Mouse (Mus musculus): ENCODE measurements at regions not wholly inside any gene's neighbourhood (a gene's known extent, or its start where the extent isn't known, plus 50 kb on each side); places are given as distances from the start of the nearest gene placed in this dataset.
A peak's percentile ranks its signal among the peaks of the same experiment; 100 is the strongest.

GRCm38 (mm10) chr14:24617393-24617861 is 130.5 kb downstream of the Rps24 start:
- 35% methylated on average over 10 of the region's 10 CpGs for WGBS
- DNase-seq (ENCODE audit: low spot score) (peak; percentile 85), ATAC-seq (ENCODE audit: low FRiP score) (peak; percentile 89)
- Histone ChIP-seq H3K36me3 (ENCODE audit: control insufficient read depth, insufficient read depth, low read length) (no peaks in the 10 kb centered on the region), H3K27ac (ENCODE audit: low read depth, low read length) (peak overlapping the region; percentile 99), H3K9ac (ENCODE audit: low read depth, low read length) (peak overlapping the region; percentile 53), H3K4me2 (replicated peaks; ENCODE audit: low read depth, low read length) (no peak overlapping the region), H3K9me3 (ENCODE audit: control insufficient read depth, low read length) (no peaks in the 10 kb centered on the region), H3K4me1 (replicated peaks; ENCODE audit: control insufficient read depth, insufficient read depth, low read length) (peaks cover 16% of the 10 kb centered on the region), H3K27me3 (ENCODE audit: control insufficient read depth, insufficient read depth, low read length) (no peaks in the 10 kb centered on the region), H3K4me3 (ENCODE audit: low read depth, low read length) (no peak overlapping the region)

- WGBS, result 33% methylated on average over 15 of the region's 16 CpGs
- Histone ChIP-seq H3K9ac (ENCODE audit: low read depth, low read length) (peak overlapping the region; percentile 53), H3K4me1 (replicated peaks; ENCODE audit: control insufficient read depth, insufficient read depth, low read length) (peaks cover 16% of the 10 kb centered on the region), H3K9me3 (ENCODE audit: control insufficient read depth, low read length) (no peaks in the 10 kb centered on the region), H3K27me3 (ENCODE audit: control insufficient read depth, insufficient read depth, low read length) (no peaks in the 10 kb centered on the region), H3K4me3 (ENCODE audit: low read depth, low read length) (no peak overlapping the region), H3K36me3 (ENCODE audit: control insufficient read depth, insufficient read depth, low read length) (no peaks in the 10 kb centered on the region), H3K4me2 (replicated peaks; ENCODE audit: low read depth, low read length) (0 out of 2 replicates have a peak overlapping the region, but pooled peaks have one; percentile 20), H3K27ac (ENCODE audit: low read depth, low read length) (peak overlapping the region; percentile 99)
- ATAC-seq (ENCODE audit: low FRiP score) (peak; percentile 58), DNase-seq (ENCODE audit: low spot score) (peak; percentile 61)
Observed at GRCm38 (mm10) chr14:24618226-24619038, 131.5 kb downstream of the Rps24 start.

GRCm38 (mm10) chr14:24631994-24632393 is 145.1 kb downstream of the Rps24 start:
- Histone ChIP-seq H3K4me2 (replicated peaks; ENCODE audit: low read depth, low read length) (no peak overlapping the region), H3K9me3 (ENCODE audit: control insufficient read depth, low read length) (no peaks in the 10 kb centered on the region), H3K36me3 (ENCODE audit: control insufficient read depth, insufficient read depth, low read length) (no peaks in the 10 kb centered on the region), H3K27me3 (ENCODE audit: control insufficient read depth, insufficient read depth, low read length) (no peaks in the 10 kb centered on the region), H3K4me3 (ENCODE audit: low read depth, low read length) (no peak overlapping the region), H3K4me1 (replicated peaks; ENCODE audit: control insufficient read depth, insufficient read depth, low read length) (no peaks in the 10 kb centered on the region), H3K9ac (ENCODE audit: low read depth, low read length) (no peak overlapping the region), H3K27ac (ENCODE audit: low read depth, low read length) (no peak overlapping the region)
- 95% methylated on average over 1 of the region's 1 CpGs for WGBS
- DNase-seq (ENCODE audit: low spot score) (no peak), ATAC-seq (ENCODE audit: low FRiP score) (no peak)

GRCm38 (mm10) chr14:24641853-24642252 is 154.9 kb downstream of the Rps24 start:
- Histone ChIP-seq H3K4me3 (ENCODE audit: low read depth, low read length) (no peak overlapping the region), H3K27ac (ENCODE audit: low read depth, low read length) (no peak overlapping the region), H3K9me3 (ENCODE audit: control insufficient read depth, low read length) (no peaks in the 10 kb centered on the region), H3K9ac (ENCODE audit: low read depth, low read length) (no peak overlapping the region), H3K36me3 (ENCODE audit: control insufficient read depth, insufficient read depth, low read length) (no peaks in the 10 kb centered on the region), H3K4me1 (replicated peaks; ENCODE audit: control insufficient read depth, insufficient read depth, low read length) (0 out of 2 replicates have a peak, but pooled peaks cover 5% of the 10 kb centered on the region), H3K4me2 (replicated peaks; ENCODE audit: low read depth, low read length) (no peak overlapping the region), H3K27me3 (ENCODE audit: control insufficient read depth, insufficient read depth, low read length) (no peaks in the 10 kb centered on the region)
- no peak for DNase-seq (ENCODE audit: low spot score)
- WGBS, result 57% methylated on average over 5 of the region's 5 CpGs
- no peak for ATAC-seq (ENCODE audit: low FRiP score)

GRCm38 (mm10) chr14:24644117-24644808 is 157.3 kb downstream of the Rps24 start:
- DNase-seq (ENCODE audit: low spot score), result peak; percentile 35
- ATAC-seq (ENCODE audit: low FRiP score), result peak; percentile 75

GRCm38 (mm10) chr14:24646239-24646848 is 159.4 kb downstream of the Rps24 start:
- no peak overlapping the region for H3K4me2 ChIP-seq (replicated peaks; ENCODE audit: low read depth, low read length)
- no peak overlapping the region for H3K27ac ChIP-seq (ENCODE audit: low read depth, low read length)
- H3K27me3 ChIP-seq (ENCODE audit: control insufficient read depth, insufficient read depth, low read length), result no peaks in the 10 kb centered on the region
- H3K4me1 ChIP-seq (replicated peaks; ENCODE audit: control insufficient read depth, insufficient read depth, low read length), result 0 out of 2 replicates have a peak, but pooled peaks cover 5% of the 10 kb centered on the region
- no peak for DNase-seq (ENCODE audit: low spot score)
- no peak for ATAC-seq (ENCODE audit: low FRiP score)
- WGBS, result 93% methylated on average over 6 of the region's 6 CpGs
- H3K9me3 ChIP-seq (ENCODE audit: control insufficient read depth, low read length), result no peaks in the 10 kb centered on the region
- H3K36me3 ChIP-seq (ENCODE audit: control insufficient read depth, insufficient read depth, low read length), result no peaks in the 10 kb centered on the region
- H3K9ac ChIP-seq (ENCODE audit: low read depth, low read length), result no peak overlapping the region
- H3K4me3 ChIP-seq (ENCODE audit: low read depth, low read length), result no peak overlapping the region

More at GRCm38 (mm10) chr14:24644117-24644808, 157.3 kb downstream of the Rps24 start:
- no peak overlapping the region for H3K4me2 ChIP-seq (replicated peaks; ENCODE audit: low read depth, low read length)
- no peaks in the 10 kb centered on the region for H3K36me3 ChIP-seq (ENCODE audit: control insufficient read depth, insufficient read depth, low read length)
- no peaks in the 10 kb centered on the region for H3K27me3 ChIP-seq (ENCODE audit: control insufficient read depth, insufficient read depth, low read length)
- peak overlapping the region; percentile 58 for H3K27ac ChIP-seq (ENCODE audit: low read depth, low read length)
- 24% methylated on average over 6 of the region's 6 CpGs for WGBS
- 0 out of 2 replicates have a peak, but pooled peaks cover 5% of the 10 kb centered on the region for H3K4me1 ChIP-seq (replicated peaks; ENCODE audit: control insufficient read depth, insufficient read depth, low read length)
- no peak overlapping the region for H3K9ac ChIP-seq (ENCODE audit: low read depth, low read length)
- H3K9me3 ChIP-seq (ENCODE audit: control insufficient read depth, low read length), result no peaks in the 10 kb centered on the region
- H3K4me3 ChIP-seq (ENCODE audit: low read depth, low read length), result no peak overlapping the region

- Histone ChIP-seq H3K27me3 (ENCODE audit: control insufficient read depth, insufficient read depth, low read length) (no peaks in the 10 kb centered on the region), H3K4me3 (ENCODE audit: low read depth, low read length) (no peak overlapping the region), H3K4me1 (replicated peaks; ENCODE audit: control insufficient read depth, insufficient read depth, low read length) (0 out of 2 replicates have a peak, but pooled peaks cover 5% of the 10 kb centered on the region), H3K9me3 (ENCODE audit: control insufficient read depth, low read length) (no peaks in the 10 kb centered on the region), H3K27ac (ENCODE audit: low read depth, low read length) (no peak overlapping the region), H3K36me3 (ENCODE audit: control insufficient read depth, insufficient read depth, low read length) (no peaks in the 10 kb centered on the region), H3K4me2 (replicated peaks; ENCODE audit: low read depth, low read length) (no peak overlapping the region), H3K9ac (ENCODE audit: low read depth, low read length) (no peak overlapping the region)
- DNase-seq (ENCODE audit: low spot score), result no peak
- ATAC-seq (ENCODE audit: low FRiP score), result no peak
- WGBS, result 83% methylated on average over 4 of the region's 4 CpGs
Observed at GRCm38 (mm10) chr14:24647722-24648121, 160.8 kb downstream of the Rps24 start.

- no peak overlapping the region for H3K4me3 ChIP-seq (ENCODE audit: low read depth, low read length)
- no peaks in the 10 kb centered on the region for H3K36me3 ChIP-seq (ENCODE audit: control insufficient read depth, insufficient read depth, low read length)
- H3K9me3 ChIP-seq (ENCODE audit: control insufficient read depth, low read length), result no peaks in the 10 kb centered on the region
- H3K4me2 ChIP-seq (replicated peaks; ENCODE audit: low read depth, low read length), result no peak overlapping the region
- H3K4me1 ChIP-seq (replicated peaks; ENCODE audit: control insufficient read depth, insufficient read depth, low read length), result no peaks in the 10 kb centered on the region
- no peaks in the 10 kb centered on the region for H3K27me3 ChIP-seq (ENCODE audit: control insufficient read depth, insufficient read depth, low read length)
- H3K27ac ChIP-seq (ENCODE audit: low read depth, low read length), result peak overlapping the region; percentile 7
- 67% methylated on average over 7 of the region's 7 CpGs for WGBS
- DNase-seq (ENCODE audit: low spot score) (no peak), ATAC-seq (ENCODE audit: low FRiP score) (peak; percentile 40; the same call in 1 of the 2 replicates)
- no peak overlapping the region for H3K9ac ChIP-seq (ENCODE audit: low read depth, low read length)
Observed at GRCm38 (mm10) chr14:24650195-24650901, 163.4 kb downstream of the Rps24 start.
